Mouse (Mus musculus): ENCODE results near the gene Crtc1. TPM values are rescaled to one million over a fixed set of nuclear protein-coding genes. Genes with fewer than 3 reads are reported as not detected.

Gene Crtc1
- 1 to 10 TPM; 7.8 to 9.0 TPM for total RNA-seq (2021)
- long read RNA-seq, experiment 1, partial matches to known transcripts = 0 of 6 reads
- long read RNA-seq, experiment 1, other reads (novel, unspliced or antisense) = 5 of 6 reads
- long read RNA-seq, experiment 2, partial matches to known transcripts = 0 of 1 reads
- long read RNA-seq, experiment 2, other reads (novel, unspliced or antisense) = 1 of 1 reads

DNA sequence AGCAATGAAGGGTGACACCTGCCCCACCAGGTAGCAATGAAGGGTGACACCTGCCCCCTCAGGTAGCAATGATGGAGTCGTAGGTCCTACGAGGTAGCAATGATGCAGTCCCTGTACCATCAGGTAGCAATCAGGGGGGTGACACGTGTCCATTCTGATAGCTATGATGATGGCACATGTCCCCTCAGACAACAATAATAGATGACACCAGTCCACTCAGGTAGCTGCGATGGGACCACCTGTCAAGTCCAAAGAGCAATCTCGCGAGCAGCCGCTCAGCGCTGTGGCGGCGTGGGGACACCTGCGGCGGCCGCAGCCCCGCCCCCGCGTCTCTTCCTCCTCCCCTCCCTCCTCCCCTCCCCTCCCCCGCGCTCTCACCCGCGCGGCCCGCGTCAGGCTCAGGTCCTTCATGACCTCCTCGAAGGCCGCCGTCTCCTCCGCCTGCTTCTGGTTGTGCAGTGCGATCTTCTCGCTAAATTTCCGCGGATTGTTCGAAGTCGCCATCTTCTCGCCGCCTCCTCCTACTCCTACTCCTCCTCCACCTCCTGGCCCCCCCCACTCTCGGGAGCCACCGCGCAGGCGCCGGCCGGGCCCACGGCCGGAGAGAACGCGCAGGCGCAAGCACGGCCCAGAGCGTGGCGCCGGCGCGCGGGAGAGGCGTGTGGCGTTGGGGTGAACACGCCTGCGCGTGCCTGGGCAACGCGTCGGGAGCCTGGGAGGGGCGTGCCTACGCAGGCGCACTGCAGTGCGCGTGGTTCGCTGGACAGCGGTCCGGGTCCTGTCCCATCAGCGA, at the start of gene Crtc1:
Crtc1 (minus strand) TSS at position 525 of the 793 bp plus-strand sequence.
- DNase-seq = peak; percentile 97 to 98

DNA sequence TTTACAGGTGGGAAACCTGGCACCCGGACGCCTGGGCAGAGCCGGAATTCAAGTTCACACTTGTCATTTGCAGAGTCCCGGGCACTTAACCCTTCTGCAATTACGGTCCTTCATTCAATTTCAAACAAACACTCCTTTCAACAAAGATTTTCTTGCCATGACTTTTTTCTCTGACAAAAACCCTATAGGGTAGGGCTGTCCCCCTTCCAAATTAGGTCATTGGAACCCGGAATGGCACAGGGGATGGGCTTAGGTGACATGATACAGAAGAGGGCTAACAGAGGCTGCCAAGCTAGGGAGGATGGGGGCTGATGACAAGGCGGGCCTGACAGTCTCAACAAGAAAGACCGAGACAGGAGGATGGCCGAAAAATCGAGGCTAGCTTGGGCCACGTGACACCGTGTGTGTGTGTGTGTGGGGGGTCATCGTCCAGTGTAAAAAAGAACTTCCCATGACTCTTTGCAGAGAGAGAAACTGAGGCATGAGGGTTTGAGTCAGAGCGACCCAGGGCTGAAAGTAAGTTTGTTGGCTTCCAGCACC, 49.6 kb upstream of the Crtc1 start:
- DNase-seq = peak in 1 of 2 experiments; percentile 13

DNA sequence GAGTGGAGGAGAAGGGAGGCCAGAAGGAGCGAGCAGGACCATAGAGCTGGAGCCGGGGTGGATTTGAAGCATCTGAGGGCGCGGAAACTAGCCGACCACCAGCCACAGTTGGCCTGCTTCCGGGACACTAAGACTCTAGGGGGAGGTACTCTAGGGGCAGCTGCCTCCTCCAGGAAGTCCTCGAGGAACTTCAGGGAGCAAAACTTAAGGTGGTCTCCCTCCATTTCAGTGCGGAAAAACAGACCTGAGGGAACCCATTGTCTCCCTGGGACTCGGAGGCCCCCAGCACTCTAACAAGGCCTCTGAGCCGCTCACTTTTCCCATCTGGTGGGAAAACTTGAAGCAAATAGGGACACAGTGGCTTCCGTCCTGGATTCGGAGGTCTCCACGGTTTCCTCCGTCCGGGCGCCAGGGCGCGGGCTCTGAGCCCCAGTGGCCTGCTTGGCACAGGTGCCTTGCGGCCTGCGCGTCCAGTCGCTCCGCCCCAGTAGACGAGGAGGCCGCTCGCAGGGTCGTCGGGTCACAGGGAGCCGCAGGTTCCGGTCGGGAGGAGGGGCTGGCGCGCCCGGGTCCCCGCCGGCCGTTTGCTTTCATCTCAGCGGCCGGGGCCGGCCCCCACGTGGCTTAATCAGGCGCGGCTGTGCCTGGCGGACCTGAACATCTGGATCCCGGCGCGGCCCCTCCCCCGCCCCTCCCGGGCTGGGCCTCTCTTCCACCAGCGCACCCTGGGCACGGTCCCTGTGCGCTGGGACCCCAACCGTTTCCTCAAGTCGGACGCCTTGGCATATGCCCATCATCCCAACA, 48.8 kb upstream of the Crtc1 start:
- peak in 1 of 2 experiments; percentile 37 for DNase-seq

DNA sequence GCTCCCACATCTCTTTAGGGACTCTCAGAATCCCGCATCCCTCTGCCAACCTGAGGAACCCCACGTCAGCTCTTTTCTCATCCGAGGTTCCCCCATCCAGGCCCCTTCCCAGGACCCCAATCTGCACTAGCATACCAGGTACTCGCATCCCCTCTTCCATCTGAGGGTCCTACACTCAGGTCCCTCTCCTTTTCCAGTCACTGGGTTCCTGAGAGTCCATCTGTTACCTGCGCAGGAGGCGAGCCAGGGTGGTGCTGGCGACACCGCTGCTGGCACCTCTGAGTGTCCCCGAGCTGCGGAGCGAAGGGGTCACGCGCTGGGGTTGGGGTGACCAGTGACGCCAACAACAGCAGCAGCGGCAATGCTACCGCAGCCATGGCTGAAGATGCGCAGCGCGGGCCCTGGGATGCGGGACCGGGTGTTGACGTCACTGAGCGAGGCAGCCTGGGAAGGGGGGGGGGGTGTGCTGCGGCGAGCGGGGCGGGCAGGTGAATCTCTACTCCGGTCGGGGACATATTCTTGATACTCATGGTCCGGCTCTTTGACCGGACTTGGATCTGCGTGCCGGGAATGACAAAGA, 47.7 kb upstream of the Crtc1 start, which contains the start of gene Tmem59l:
Tmem59l (minus strand) TSS at position 418 of the 580 bp plus-strand sequence.
- no peak for DNase-seq

DNA sequence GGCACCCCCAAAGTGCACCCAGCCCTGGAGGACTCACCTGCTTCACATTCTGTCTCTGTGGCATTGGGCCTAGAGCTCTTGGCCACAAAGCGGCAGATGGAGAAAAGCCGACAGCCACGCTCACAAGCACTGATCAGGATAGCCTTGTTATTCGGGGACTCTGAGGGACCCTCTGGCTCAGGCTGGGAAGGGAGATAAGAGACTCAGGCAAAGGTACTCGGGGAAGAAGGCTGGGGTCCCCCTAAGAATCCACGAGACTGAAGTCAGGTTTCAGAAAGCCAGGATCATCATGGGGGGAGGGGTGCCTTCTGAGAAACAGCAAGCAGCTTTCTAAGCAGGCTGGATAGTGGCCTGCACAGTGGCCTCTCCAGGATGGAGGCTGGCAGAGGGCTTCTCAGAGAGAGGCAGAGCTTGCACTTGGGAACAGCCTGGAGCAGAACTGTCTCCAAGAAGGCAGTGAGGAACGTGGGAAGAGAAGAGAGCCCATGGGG, 46.9 kb upstream of the Crtc1 start:
- no peak for DNase-seq

DNA sequence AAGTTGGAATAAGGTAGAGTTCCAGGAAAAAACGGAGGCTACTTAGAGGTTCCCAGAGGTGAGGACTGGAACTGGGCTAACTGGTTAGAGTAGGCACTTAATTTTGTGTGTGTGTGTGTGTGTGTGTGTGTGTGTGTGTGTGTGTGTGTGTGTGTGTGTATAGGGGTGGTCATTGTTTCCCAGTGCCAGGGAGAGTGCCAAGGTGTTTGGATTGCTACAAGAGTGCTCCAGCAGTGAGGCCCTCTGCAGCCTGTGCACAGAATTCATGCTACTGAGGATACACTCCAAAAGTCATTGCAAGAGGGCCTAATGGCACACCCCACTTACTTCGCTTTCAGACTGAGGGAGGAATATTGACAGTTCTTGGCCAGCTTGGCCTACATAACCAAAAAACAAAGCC, 43.6 kb upstream of the Crtc1 start:
- no peak for DNase-seq

DNA sequence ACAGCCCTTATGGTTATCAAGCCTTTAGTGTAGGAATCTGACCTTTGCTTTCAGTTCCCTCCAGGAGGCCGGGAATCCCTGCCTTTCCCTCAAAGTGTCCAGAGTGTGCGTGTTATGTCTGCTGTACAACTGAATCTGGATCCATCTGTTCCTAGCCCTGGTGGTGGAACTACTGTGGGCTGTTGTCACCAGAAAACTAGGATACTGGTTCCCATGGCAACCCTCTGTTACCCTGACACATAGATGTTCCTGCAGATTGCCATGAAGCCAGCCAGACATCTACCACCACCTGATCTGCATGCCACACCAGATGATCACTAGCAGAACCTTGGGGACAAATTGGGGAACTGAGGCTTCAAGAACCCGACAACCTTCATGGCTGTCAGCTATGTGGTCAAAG, 42.5 kb upstream of the Crtc1 start:
- no peak for DNase-seq

DNA sequence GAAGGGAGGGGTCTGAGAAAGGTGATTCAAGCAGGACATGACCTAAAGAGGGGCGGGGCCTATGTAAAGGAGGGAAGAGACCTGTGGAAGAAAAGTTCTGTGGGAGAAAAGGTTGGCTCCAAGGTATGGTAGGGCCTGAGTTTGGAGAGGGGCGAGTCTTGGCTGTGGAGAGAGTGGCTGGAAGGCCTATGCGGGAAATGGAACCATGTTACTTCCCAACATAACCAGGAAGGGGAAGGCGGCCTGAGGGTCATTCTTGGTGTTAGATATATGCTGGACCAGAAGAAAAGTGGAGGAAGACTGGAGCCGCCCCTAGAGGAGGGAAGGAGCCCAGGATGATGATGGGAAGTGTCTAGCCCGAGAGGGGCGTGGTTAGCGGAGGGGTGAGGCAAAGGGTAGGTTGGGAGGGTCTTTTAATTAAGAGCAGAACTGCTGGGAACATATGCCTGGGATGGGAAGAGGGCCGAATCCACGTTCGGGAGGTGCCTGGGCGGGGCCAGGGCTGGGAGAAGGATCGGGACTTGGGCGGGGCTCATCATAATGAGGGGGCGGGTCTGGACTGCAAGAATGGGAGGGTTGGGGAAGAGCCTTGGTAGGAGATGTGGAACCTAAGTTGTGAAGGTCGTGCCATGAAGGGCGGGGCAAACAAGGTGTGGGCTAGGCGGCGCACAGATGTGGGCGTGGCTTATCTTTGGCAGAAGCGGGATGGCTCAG, 38.0 kb upstream of the Crtc1 start:
- DNase-seq = no peak

DNA sequence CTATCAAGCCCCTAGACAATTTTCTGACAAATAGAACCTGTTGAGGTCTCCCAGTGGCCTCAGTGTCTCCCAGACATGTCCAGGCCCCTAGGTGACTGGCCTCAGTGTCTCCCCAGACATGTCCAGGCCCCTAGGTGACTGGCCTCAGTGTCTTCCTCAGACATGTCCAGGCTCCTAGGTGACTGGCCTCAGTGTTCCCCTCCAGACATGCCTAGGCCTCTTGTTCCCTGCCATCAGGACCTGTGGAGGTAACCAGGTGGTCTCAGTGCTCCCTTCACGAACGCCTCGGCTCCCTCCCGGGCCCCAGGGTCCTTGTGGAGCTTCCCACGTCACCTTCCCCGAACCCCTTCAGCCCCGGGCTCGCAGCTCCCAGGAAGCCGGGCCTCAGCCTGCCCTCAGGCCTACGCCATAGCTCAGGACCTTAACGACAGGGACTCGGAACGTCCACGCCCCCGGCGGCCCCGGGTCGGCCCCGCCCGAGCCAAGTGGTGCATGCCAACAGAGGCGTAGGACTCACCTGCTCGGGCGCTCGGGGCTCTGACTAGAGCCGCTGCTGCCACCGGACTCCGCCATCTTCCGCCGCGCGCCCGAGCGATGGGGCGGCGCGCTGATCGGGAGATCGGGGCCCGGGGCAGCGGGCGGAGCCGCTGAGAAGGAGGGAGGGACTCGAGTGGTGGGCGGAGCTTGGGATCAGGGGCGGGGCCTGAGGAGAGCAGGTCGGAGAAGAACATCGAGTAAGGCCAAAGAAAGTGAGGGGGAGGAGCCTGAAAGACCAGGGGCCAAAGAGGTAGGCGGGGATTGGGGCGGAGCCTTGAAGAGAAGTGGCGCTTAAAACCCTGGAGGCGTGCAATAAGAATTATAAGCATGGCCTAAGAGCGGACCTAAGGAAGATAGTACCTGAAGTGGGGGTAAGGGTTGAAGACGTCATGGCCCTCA, 37.2 kb upstream of the Crtc1 start, which contains the start of gene Klhl26:
Klhl26 (minus strand) TSS at position 636 of the 936 bp plus-strand sequence.
- peak; percentile 96 to 98 for DNase-seq

DNA sequence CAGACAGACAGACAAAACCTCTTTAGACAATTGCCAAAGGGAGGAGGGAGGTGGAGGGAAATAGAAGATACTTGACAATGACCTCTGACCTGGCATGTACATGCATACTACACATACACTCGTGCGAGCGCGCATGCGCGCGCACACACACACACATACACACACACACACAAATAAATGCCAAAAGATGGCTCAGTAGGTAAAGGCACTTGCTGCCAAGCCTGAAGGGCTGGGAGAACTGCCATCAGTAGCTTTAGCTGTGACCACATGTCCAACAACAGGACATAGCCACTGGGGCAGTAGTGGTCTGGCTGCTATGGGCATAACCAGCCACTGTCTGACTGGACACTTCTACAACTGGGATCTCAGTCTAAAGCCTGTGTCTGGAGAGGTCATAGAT, 32.5 kb upstream of the Crtc1 start:
- DNase-seq = no peak

DNA sequence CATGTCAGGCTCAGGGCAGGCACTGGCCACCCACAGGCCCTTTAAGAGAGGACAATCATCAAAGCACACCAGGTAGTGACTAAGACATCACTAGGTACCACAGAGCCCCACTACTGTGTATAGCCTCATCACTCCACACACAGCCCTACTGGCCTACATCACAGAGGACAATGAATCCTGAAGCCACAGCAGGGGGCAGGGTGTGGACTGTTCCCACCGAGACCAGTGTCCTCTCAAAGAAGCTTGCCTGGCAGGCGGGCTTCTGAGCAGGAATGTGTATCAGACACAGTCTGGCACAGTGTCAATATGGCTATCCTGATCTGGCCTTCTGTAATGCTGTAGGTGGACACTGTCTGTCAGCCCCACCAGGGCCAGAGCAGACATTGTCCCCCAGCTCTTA, 30.6 kb upstream of the Crtc1 start:
- no peak for DNase-seq

DNA sequence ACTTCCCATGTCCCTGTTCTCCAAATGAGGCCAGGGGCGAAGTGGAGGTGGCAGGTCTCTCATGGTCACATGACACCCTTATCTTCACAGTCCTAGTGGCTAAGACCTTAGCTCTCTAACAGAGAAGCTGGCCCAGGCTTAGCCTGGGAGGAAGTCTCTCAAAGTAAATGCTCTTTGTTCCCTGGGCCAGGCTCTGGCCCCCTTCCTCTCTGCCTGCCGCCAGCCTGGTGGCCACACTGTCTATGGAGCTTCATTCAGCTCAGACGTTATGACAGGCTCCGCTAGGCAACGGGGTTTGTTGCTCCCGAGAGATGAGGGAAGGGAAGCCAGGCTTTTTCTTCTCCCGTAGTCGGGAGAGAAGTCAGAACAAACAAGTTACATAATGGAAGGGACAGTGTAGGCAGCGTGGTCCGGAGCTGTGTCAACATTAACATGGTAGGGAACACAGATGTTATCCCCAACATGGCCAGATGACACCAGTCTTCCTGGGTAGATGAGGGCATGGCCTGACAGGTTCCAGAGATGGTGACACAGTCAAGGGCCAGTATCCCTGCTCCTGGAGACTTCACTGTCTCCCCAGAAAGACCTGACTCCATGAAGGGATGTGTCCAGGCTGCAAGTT, 30.0 kb upstream of the Crtc1 start:
- no peak for DNase-seq

DNA sequence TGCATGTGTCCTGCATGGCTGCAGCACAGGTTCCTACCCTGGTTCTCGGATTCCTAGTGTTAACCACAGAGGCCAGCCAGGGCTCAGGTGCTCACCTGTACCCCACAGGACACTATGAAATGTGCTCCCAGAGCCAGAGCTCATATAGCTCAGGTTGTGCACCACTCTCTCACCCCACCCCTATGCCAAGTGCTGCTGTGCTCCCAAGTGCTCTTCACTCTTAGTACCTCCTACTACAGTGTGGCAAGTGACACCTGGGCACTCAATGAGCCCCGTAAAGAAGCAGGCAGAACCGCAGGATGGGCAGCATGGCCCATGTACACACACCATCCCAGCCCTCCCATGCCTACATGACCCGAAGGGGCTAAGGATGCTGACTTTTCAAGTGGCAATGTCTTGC, 29.4 kb upstream of the Crtc1 start:
- no peak for DNase-seq

DNA sequence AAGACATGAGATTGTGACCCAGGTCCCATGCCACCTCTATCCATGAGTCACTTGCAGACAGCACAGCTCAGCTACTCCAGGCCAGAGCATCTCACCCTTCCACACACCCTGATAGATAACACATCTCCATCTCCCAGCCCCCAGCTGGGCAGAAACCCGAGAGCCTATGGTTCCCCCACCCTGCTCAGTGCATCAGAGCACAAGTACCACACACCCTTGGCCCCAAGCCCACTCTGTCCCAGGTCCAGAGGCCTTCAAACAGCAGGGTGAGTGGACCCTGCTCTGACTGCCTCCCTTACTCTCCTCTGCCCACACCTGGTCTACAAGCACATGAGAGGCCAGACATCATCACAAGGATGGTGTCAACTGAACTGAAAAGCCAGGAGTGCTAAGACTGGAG, 28.5 kb upstream of the Crtc1 start:
- no peak for DNase-seq

DNA sequence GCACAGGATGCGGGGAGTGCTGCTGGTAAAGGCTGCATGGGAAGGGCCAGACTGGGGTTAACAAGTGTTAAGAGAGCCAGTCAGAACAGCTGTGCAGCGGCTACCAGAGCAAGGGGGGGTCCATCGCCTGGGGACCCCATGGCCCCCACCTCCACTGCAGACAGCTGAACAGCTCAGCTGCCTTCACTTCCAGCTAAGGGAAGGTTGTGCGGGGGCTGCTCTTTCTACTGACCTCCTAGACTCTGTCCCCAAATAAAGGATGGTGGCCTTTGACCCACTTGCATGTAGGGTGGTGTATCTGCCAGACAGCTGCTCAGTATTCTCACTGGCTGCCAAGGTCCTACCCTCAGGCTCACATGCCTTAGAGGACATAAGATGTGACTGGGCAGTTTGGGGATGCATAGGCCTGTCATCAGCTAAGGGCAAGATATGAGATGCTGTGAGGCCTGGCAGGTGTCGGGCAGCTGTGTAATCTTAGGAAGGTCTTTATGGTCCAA, 27.9 kb upstream of the Crtc1 start:
- DNase-seq = peak; percentile 63 to 70

DNA sequence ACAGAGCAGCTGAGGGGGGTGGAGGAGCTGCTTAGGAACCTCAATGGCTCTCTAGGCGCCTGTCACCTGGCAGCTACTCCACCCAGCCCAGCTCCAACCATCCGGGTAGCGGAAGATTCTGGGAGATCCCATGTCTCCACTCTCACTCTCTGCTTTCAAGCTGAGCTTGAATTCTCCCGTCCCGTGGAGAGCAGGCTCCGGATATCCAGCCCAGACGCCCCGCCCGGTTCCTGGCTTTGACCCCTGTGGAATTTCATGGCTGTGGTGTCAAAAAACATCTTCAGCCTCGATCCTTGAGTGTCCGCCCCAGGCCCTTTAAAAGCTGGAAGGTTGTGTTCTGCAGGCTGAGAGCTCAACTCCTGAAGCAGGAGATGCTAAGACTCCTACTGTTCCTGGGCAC, 27.4 kb upstream of the Crtc1 start:
- DNase-seq = peak; percentile 82 to 83

DNA sequence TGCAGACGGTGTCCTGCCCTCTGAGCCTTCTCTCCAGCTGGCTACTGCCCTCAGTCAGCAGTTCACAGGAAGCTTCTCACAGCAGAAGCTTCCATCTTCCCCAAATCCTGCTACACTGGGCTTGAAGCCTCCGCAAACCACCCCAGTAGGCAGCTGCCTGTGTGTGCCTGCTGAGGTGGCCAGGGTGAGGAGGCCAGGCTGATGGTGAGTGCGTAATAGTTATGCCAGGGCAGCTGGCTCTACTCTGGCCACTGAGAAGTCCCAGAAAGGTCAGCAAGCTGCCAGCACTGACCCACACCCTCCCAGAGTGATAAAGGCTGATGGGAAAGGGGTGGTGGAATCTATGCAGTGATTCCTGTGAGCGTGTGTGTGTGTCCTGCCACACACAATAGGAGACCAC, 26.9 kb upstream of the Crtc1 start:
- peak in 1 of 2 experiments; percentile 36 for DNase-seq

DNA sequence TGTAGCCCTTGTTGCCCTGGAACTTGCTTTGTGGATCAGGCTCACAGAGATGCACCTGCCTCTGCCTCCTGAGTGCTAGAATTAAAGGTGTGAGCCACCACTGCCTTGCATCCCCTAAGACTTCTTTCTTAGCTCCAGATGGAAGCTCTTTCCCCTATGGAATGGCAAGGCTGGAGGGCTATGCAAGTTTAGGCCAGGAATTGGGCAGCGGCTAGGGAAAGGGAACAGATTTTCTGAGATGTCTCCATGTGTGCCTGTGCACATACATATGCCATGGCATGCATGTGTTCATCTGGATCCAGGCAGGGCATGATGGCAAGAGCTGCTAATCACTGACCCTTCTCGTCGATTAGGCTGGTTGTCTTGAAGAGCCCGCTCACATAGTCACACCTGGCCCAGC, 26.3 kb upstream of the Crtc1 start:
- no peak for DNase-seq

DNA sequence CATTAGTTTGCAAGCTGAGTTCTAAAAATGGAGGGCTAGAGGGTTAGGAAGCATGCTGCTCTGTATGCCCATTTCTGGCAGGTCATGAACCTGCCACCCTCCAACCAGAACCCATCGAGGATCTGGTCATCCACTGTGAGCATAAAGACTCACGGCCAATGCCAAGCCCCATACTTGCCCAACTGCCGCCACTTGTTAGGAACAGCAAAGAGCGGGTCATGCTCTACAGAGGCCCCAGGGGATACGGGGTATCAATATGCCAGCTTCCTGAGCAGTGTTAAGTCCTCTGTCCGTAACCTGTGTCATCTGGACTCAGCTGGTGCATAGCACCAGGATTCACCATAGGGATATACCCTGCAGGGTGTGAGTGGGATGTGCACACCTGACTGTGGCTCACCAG, 24.8 kb upstream of the Crtc1 start:
- DNase-seq = no peak

DNA sequence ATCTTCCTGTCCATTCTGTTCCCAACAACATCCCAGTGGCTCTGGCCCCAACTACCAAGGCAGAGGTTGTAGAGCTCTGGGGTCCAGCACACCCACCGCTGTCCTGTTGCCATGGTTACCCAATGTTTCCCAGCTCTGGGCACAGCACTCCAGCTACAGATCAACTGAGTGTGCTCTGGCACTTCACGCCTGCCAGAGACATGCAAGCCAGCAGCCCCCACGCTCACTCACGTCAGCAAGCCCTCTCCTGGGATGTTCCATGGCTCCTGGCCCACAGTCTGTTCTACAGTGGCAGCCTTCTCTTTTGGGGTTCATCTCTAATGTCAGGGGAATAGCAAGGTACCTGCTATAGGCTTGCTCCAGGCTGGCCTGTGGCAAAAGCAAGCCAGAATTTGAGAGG, 23.9 kb upstream of the Crtc1 start:
- DNase-seq = peak; percentile 48 to 60

All from heart, adult 18-20 months (tissue).